Mouse (Mus musculus): ENCODE data around the gene Best2.

Gene Best2

GRCm38 (mm10) chr8:84981644-84982498, 32.5 kb downstream of the Best2 start:
- DNase-seq, result peak in 1 of 2 experiments; percentile 32

- DNase-seq, result peak; percentile 70 to 79
Observed at GRCm38 (mm10) chr8:84980622-84981358, 33.5 kb downstream of the Best2 start.

GRCm38 (mm10) chr8:84979599-84980421, 34.5 kb downstream of the Best2 start:
- DNase-seq, result peak; percentile 90

DNA sequence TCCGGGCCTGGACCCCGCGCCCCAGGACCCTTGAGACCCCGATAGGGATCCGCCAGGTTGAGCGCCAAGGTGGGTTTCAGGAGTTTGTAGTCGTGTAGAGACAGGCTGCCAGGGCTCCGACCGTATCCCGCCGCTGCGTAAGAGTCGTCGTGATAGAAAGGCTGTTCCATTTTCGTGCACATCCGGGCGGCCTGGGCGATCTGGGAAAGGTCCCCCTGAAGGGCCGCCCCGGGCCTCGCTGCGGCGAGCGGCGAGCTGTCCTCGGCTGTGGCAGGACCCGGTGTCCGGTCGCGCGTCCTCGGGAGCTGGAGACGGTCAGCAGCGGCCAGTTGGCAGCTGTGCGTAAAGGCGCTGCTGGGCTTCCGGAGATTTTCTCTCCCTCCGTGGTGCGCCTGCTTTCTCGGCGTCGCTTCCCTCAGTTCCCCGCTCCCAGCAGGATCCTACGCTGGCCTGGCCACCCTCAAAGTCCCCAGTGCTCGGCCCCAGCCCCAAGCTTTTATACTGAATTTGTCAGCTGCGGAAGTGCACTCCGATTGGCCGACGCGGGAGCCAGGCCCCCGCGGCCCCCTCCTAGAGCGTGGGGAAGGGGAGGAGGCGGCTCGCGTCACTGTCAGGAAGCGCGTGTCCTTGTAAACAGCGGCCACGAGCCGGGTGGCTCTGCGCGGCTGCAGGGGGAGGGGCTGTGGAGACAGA, 35.9 kb downstream of the Best2 start, which contains the start of gene Junb:
Gene Junb, minus strand, starts transcription at position 471 of the 693 bp plus-strand sequence.
- peak; percentile 83 to 86 for DNase-seq

GRCm38 (mm10) chr8:84977435-84978247, 36.7 kb downstream of the Best2 start:
- peak; percentile 54 to 68 for DNase-seq

GRCm38 (mm10) chr8:84976763-84977434, 37.4 kb downstream of the Best2 start:
- DNase-seq, result no peak

DNA sequence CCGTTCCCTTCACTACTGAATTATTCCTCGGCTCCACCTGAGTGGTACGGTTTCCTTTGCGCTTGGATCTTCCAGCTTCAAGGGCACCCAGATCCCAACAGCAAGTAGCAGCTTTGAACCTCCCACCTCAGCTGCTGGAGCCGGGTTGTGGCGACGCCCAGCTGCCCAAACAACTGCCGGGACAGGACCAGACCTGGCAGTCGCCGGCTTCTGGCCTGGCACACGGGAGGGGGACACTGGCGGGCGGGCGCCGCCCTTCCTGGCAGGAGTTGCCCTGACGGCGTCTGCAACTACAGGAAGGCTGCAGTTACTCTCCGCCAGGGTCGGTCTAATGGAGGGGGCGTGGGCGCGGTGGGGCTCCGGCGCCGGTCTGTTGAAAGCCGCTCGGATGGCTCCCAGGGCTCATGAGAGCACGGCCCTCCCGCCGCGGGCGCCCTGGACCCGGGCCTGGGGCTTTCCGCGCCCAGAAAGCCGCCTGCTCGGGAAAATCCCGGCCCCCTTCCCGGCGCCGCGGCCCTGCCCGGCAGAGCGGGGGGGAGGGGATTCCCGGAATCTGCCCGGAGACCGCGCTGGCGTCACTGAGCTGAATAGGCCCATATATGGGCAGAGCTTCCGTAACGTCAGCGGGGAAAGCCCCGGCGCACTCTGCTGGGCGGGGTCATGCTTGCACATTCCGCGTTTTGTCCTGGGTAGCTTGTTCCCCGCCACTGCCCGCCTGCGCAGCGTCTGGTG, 38.1 kb downstream of the Best2 start:
- peak; percentile 94 to 97 for DNase-seq

GRCm38 (mm10) chr8:84975434-84975833, 38.9 kb downstream of the Best2 start:
- DNase-seq, result peak; percentile 72 to 82

DNA sequence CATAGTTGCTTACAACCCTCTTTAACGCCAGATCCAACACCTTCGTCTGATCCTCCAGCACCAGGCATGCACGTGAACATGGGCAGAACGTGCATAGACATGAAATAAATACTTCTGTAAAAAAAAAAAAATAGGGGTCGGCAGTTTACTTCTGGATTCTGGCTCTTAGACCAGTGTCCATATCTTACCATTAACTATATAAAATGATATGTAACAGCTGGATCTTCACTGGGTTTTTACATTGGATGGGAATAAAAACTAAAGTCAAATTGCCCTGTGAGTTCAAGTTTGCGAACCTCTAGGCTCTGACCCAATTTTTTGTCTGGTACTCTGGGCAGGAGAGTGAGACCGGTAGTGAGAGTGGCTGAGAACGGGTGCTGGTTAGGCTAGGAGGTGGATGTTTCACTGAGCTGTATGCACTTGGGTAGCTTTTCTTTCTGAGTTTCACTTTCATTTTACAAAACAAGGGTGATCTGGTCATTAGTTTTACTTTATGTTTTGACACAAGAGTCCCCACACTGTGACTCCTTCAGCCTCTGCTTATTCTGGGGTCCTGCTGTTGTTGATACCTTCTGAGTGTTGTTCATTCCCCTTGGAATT, 39.7 kb downstream of the Best2 start:
- DNase-seq, result no peak

DNA sequence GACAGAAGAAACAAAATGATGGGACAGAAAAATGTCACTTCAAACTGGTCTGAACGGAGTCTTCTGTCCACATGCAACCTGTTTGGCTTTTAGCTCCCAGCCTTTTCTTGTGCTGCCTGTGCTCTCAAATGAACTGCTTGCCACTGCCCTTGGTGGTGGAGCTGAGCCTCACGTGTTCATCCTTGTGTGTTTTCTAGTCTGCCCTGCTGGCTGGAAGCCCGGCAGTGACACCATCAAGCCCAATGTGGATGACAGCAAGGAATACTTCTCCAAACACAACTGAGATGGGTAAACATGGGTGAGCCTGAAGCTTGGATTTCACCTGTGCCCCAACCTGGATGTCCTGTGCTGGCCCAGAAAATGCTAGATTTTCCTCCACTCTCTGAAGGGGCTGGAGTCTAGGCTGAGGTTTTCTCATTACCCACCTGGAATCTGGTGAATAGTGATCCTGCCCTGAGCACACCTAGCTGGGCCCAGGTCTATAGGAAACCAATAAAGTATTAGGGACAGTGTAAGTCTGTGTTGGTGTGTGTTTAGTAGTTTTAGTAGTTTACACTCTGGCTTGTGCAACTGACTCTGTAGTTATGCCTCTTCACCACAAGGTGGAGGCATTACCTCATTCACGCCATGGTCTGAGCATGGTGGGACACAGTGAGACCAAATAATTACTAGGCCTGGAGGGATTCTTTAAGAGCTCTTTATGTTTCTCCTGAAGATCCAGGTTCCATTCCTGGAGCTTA, 40.4 kb downstream of the Best2 start:
- peak; percentile 64 to 76 for DNase-seq

GRCm38 (mm10) chr8:84973079-84973478, 41.3 kb downstream of the Best2 start:
- DNase-seq, result no peak

GRCm38 (mm10) chr8:84970913-84971312, 43.4 kb downstream of the Best2 start:
- no peak for DNase-seq

DNA sequence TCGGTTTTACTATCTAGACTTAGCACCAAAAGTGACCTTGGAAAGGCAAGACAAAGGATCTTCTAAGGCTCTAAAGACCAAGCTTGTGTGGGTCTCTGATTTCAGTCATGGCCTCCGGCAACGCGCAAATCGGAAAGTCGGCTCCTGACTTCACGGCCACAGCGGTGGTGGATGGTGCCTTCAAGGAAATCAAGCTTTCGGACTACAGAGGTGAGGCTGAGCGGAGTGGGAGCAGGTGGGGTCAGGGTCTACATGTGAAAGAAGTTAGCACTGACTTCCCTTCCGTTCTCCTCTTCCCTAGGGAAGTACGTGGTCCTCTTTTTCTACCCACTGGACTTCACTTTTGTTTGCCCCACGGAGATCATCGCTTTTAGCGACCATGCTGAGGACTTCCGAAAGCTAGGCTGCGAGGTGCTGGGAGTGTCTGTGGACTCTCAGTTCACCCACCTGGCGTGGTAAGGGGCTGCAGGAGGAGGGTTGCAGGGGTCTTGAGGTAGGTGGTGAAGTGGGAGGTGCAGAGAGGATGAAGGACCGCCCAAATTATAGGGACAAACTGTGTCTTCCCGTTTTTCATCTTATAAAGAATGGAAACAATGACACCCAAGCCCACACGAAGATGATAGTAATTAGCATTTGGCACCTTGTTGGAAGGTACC, 44.1 kb downstream of the Best2 start:
- no peak for DNase-seq

DNA sequence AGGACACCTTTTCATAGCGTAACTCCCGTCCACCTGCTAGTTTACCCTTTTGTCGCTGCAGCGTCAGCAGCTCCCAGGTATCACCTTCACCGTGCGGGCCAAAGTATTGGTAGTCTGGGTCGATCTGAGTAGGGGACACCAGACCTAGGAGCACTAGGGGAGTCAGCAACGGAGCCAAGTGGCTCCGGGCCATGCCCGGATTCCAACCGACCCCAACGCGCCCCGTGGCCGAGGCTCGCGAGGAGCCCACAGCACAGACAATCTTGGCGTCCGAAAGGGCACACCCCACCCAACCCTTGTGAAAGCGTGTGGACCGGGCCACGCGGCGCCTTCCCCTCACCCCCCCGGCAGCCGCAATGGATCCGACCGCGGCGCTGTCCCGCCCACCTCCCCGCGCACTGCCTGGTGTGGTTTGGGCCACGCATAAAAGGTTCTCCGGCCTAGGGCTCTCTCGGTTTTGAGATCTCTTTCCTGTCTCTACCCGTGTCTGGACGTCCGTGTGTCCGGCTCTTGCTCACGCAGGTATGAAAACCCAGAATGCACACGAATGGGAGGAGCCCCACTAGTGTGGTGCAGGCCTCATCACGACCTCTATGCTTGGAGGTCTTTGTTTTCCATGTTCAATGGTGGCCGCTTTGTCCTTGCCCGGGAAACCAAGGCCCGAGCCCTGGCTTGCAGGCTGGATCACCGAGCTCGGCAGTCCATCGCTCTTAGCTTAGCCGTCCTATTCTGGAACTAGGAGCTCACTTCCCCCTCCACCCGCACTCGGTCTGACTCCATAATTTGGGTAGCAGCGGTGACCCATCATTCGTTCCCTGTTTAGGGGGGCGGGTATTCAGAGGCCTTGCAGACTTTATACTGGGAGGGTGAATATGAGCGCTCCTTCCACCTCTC, 44.8 kb downstream of the Best2 start, which contains the start of the genes Gm49661, Prdx2 and Rnaseh2a:
Gene Gm49661, minus strand, starts transcription at position 193 of the 894 bp plus-strand sequence.
Gene Prdx2, plus strand, starts transcription at position 347 of the 894 bp plus-strand sequence.
Gene Rnaseh2a, minus strand, starts transcription at position 527 of the 894 bp plus-strand sequence.
- peak; percentile 86 for DNase-seq

GRCm38 (mm10) chr8:84968650-84969049, 45.7 kb downstream of the Best2 start:
- no peak for DNase-seq

GRCm38 (mm10) chr8:84967532-84968304, 46.6 kb downstream of the Best2 start:
- no peak for DNase-seq
